Mouse (Mus musculus) activated CD4-positive, CD25-positive, alpha-beta regulatory T cell, adult 9 weeks (primary cell): Measurements from ENCODE around the gene Cnn1. TPM values are rescaled to one million over a fixed set of nuclear protein-coding genes. Genes with fewer than 3 reads are reported as not detected.

Experiments
- polyA plus RNA-seq: library from polyadenylated mRNA; unstranded; fragments of 100-300 nt; shearing (Covaris generic); gene quantifications from one replicate; pipeline ENCODE4 v1.2.1, GENCODE M21; 2017

Gene Cnn1
- not detected for polyA plus RNA-seq

GRCm38 (mm10) chr9:22098993-22099696 is at the start of gene Cnn1:
Gene Cnn1, plus strand, starts transcription at chr9:22099216.

GRCm38 (mm10) chr9:22051958-22052254 is 47.1 kb upstream of the Cnn1 start, which contains the start of gene Elavl3:
Gene Elavl3, minus strand, starts transcription at chr9:22052023.

GRCm38 (mm10) chr9:22070791-22071573 is 28.0 kb upstream of the Cnn1 start, which contains the start of the genes Gm49318 and Zfp653:
Gene Gm49318, minus strand, starts transcription at chr9:22071259.
Gene Zfp653, minus strand, starts transcription at chr9:22071376.

GRCm38 (mm10) chr9:22085022-22085834 is 13.8 kb upstream of the Cnn1 start, which contains the start of gene Ecsit:
Gene Ecsit, minus strand, starts transcription at chr9:22085438.

GRCm38 (mm10) chr9:22116740-22117426 is 17.9 kb downstream of the Cnn1 start, which contains the start of gene Elof1:
Gene Elof1, minus strand, starts transcription at chr9:22117172.

GRCm38 (mm10) chr9:22135644-22136390 is 36.8 kb downstream of the Cnn1 start, which contains the start of gene Acp5:
Gene Acp5, minus strand, starts transcription at chr9:22135711.

GRCm38 (mm10) chr9:22156497-22157245 is 57.7 kb downstream of the Cnn1 start, which contains the start of gene Pigyl:
Gene Pigyl, plus strand, starts transcription at chr9:22156846.

Other genes with a start within 250 kb of the Cnn1 start
- 4.0 TPM for gene Dock6, start 246.6 kb upstream of the Cnn1 start, polyA plus RNA-seq
- gene Rab3d, start 181.0 kb upstream of the Cnn1 start, polyA plus RNA-seq: 11.8 TPM
- gene Ccdc159, start 171.7 kb upstream of the Cnn1 start, polyA plus RNA-seq: 0.42 TPM
- gene Tmem205, start 171.7 kb upstream of the Cnn1 start, polyA plus RNA-seq: 5.5 TPM
- 1.8 TPM for gene Plppr2, start 162.2 kb upstream of the Cnn1 start, polyA plus RNA-seq
- gene Swsap1, start 143.5 kb upstream of the Cnn1 start, polyA plus RNA-seq: 9.2 TPM
- gene Epor, start 135.7 kb upstream of the Cnn1 start, polyA plus RNA-seq: 1.1 TPM
- not detected for gene Rgl3, start 109.8 kb upstream of the Cnn1 start, polyA plus RNA-seq
- gene Ccdc151, start 96.6 kb upstream of the Cnn1 start, polyA plus RNA-seq: not detected
- 102 TPM for gene Prkcsh, start 96.4 kb upstream of the Cnn1 start, polyA plus RNA-seq
- not detected for gene Elavl3, start 47.2 kb upstream of the Cnn1 start, polyA plus RNA-seq
- gene Gm49318, start 28.0 kb upstream of the Cnn1 start, polyA plus RNA-seq: not detected
- 6.0 TPM for gene Zfp653, start 27.8 kb upstream of the Cnn1 start, polyA plus RNA-seq
- gene Ecsit, start 13.8 kb upstream of the Cnn1 start, polyA plus RNA-seq: 44.4 TPM
- gene Elof1, start 18.0 kb downstream of the Cnn1 start, polyA plus RNA-seq: 90.5 TPM
- 236 TPM for gene Acp5, start 36.5 kb downstream of the Cnn1 start, polyA plus RNA-seq
- gene Pigyl, start 57.6 kb downstream of the Cnn1 start, polyA plus RNA-seq: 39.5 TPM
- not detected for gene Zfp872, start 88.9 kb downstream of the Cnn1 start, polyA plus RNA-seq
- gene Zfp809, start 126.5 kb downstream of the Cnn1 start, polyA plus RNA-seq: 57.0 TPM
- gene Zfp599, start 160.7 kb downstream of the Cnn1 start, polyA plus RNA-seq: 6.3 TPM
- 15.5 TPM for gene Zfp810, start 208.4 kb downstream of the Cnn1 start, polyA plus RNA-seq